Mouse (Mus musculus): ENCODE results near the gene Gm17067.
"Not testable (repeated sequence)": the region's sequence is repeated elsewhere in the genome, so short reads cannot be mapped to it uniquely, and the experiment has no call there.

DNA sequence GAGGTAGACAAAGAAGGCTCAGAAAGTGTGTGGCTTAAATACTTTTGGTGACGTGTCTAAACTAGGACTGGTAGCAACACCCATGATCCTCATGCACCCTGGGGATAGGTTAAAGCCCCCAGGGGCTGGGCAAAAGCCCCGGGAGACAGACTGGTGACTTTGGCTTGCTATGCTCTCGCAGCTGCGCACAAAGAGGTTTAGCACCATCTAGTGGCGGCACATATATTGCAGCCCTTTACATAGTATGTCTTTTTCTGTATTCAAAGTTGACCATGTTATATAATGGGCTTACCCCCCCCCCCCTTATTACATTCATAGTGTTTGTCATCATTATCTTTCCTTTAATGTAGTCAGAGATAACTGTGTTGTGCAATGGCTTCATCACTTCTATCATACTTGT, 66.7 kb downstream of the Gm17067 start:
- not testable (repeated sequence) for TF ChIP-seq POLR2A (IDR thresholded peaks at IDR 0.05; ENCODE audit: low read depth, low read length); CTCF (IDR thresholded peaks at IDR 0.05; ENCODE audit: extremely low read depth, insufficient read depth, insufficient read length, insufficient replicate concordance)

Measured in spleen, adult 2 months (tissue).